Mouse (Mus musculus) ES-Bruce4 (cell line): Measurements from ENCODE around the gene Tomm40l. TPM values are rescaled to one million over a fixed set of nuclear protein-coding genes. Genes with fewer than 3 reads are reported as not detected.

Experiments used
- H3K27ac ChIP-seq: 2 replicates; pipeline ENCODE4 v1.5.1; 2012; ENCODE audit warnings: low read length, inconsistent platforms; ENCODE audit not compliant: insufficient read depth
- H3K27me3 ChIP-seq: 2 replicates; pipeline ENCODE4 v1.6.1; 2012; ENCODE audit warnings: mild to moderate bottlenecking, low read length, inconsistent platforms; ENCODE audit not compliant: control insufficient read depth, poor library complexity, insufficient read depth, severe bottlenecking
- H3K36me3 ChIP-seq: 2 replicates; pipeline ENCODE4 v1.6.1; 2012; ENCODE audit warnings: inconsistent platforms, mild to moderate bottlenecking, low read length, moderate library complexity; ENCODE audit not compliant: control insufficient read depth, poor library complexity, insufficient read depth, severe bottlenecking
- H3K4me1 ChIP-seq: one replicate; pipeline ENCODE4 v1.8.1; 2011; ENCODE audit warnings: low read length; ENCODE audit not compliant: control insufficient read depth, insufficient read depth
- H3K4me3 ChIP-seq: 2 replicates; pipeline ENCODE4 v1.5.1; 2011; ENCODE audit warnings: low read depth, mild to moderate bottlenecking, low read length
- H3K9ac ChIP-seq: 2 replicates; pipeline ENCODE4 v1.6.1; 2012; ENCODE audit warnings: low read depth, mild to moderate bottlenecking, inconsistent platforms; ENCODE audit not compliant: poor library complexity, severe bottlenecking
- H3K9me3 ChIP-seq: replicated peaks from 2 replicates; pipeline ENCODE4 v1.6.1; 2012; ENCODE audit warnings: mild to moderate bottlenecking, low read length, inconsistent platforms; ENCODE audit not compliant: control insufficient read depth, poor library complexity, insufficient read depth, severe bottlenecking
- CTCF ChIP-seq: IDR thresholded peaks from one replicate; pipeline ENCODE4 v1.8.1; 2011; ENCODE audit warnings: low read depth, low read length
- EP300 ChIP-seq: IDR thresholded peaks from 2 replicates; pipeline ENCODE4 v1.6.1; 2011; ENCODE audit warnings: low read depth, low read length; ENCODE audit not compliant: insufficient read depth
- POLR2A ChIP-seq: IDR thresholded peaks from one replicate; pipeline ENCODE4 v1.8.1; 2011; ENCODE audit warnings: low read length; ENCODE audit not compliant: insufficient read depth
- polyA plus RNA-seq: library from polyadenylated mRNA; stranded (reverse); fragments of >200 nt; gene quantifications from 2 replicates; pipeline ENCODE4 v1.2.4, GENCODE M21; 2011; ENCODE audit warnings: low read depth; ENCODE audit not compliant: missing spikeins, insufficient read depth, insufficient read length

The Tomm40l gene
- 18.3 and 25.1 TPM in 2 replicates for polyA plus RNA-seq

DNA sequence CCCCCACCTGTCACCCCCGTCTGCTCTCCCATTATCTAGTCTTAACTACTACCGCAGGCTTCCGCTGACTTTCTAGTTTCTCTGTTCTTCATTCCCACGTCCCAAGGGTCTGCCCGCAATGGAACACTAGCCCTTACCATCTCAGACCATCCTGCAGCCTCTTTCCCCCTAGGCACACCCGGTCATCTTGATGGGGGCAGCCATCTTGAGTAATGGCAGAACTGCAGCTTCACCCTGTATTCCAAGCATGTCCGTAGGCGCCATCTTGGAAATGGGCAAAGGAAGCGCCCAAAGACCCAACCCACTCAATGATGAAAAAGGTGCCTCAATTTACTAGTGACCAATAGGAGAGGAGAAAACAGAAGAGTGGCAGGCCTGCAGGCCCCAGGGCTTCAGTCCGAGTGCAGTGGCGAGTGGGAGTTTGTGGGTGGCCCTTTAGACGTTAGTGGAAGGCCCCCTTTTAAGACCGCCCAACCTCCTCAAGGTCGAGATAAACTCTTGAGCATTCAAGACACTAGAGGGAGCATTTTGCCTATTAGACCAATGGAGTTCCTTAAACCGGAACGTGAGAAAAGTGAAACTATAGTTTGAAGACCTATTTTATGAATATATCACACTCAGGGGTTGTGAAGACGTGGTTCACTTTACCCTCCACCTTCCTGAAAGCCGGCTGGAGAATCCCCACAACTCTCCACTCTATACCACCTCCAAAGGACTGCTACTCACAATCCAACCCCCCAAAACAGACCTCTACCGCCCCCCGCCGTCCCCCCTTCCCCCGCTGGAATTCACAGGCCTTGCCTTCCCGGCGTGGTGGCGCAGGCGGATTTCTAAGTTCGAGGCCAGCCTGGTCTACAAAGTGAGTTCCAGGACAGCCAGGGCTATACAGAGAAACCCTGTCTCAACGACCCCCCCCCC lies at the start of gene Tomm40l:
TSS of gene Tomm40l (minus strand) at position 277 of the 918 bp plus-strand sequence.
- peak within 1 kb of the TSS; percentile 83 for H3K27ac ChIP-seq
- no peaks in the 10 kb centered on the region for H3K9me3 ChIP-seq
- TF ChIP-seq EP300 (peak; percentile 45; the same call in 1 of the 2 replicates), CTCF (no peak), POLR2A (no peak)
- peaks cover 6% of the 10 kb centered on the region for H3K4me1 ChIP-seq
- H3K36me3 ChIP-seq = peaks cover 3% of the 10 kb centered on the region; the same call in 1 of the 2 replicates
- H3K4me3 ChIP-seq = peak within 1 kb of the TSS; percentile 99
- H3K9ac ChIP-seq = peak within 1 kb of the TSS; percentile 80
- H3K27me3 ChIP-seq = no peaks in the 10 kb centered on the region

DNA sequence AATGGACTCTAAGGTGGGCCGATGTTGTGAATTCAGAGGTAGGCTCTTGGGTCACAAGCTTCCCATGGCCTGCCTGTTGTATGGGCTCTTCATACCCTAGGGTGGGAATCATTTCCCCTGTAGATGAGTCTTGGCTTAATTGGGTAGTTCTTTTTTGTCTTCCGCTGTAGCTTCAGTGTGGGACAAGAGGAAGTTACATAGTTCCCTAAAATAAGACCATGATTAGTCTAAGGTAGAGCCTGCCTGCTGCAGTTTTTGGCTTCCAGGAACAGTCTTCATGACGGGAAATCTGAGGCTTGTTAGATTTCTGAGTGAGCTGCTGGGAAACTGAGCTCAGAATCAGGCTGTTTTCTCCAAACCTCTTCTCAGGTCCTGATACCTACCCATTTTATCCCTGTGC lies 49.8 kb upstream of the Tomm40l start:
- Histone ChIP-seq H3K27me3 (no peaks in the 10 kb centered on the region), H3K9me3 (no peaks in the 10 kb centered on the region), H3K4me3 (no peak overlapping the region), H3K4me1 (peaks cover 1% of the 10 kb centered on the region), H3K9ac (no peak overlapping the region), H3K36me3 (peaks cover 34% of the 10 kb centered on the region), H3K27ac (no peak overlapping the region)
- TF ChIP-seq EP300 = no peak
- TF ChIP-seq CTCF = no peak
- TF ChIP-seq POLR2A = no peak

- H3K9me3 ChIP-seq = no peaks in the 10 kb centered on the region
- peaks cover 1% of the 10 kb centered on the region for H3K4me1 ChIP-seq
- H3K4me3 ChIP-seq = no peak overlapping the region
- H3K36me3 ChIP-seq = peaks cover 29% of the 10 kb centered on the region
- no peak overlapping the region for H3K9ac ChIP-seq
- H3K27ac ChIP-seq = no peak overlapping the region
- H3K27me3 ChIP-seq = no peaks in the 10 kb centered on the region
- TF ChIP-seq CTCF (no peak), EP300 (no peak), POLR2A (no peak)
Measured at GRCm38 (mm10) chr1:171271622-171272021, 49.3 kb upstream of the Tomm40l start.

GRCm38 (mm10) chr1:171271196-171271595 lies 48.9 kb upstream of the Tomm40l start:
- Histone ChIP-seq H3K9ac (peak overlapping the region; percentile 54), H3K27ac (no peak overlapping the region)
- TF ChIP-seq CTCF (no peak), EP300 (no peak), POLR2A (no peak)

GRCm38 (mm10) chr1:171270573-171270900 lies 48.2 kb upstream of the Tomm40l start:
- Histone ChIP-seq H3K36me3 (peaks cover 20% of the 10 kb centered on the region), H3K4me1 (peaks cover 1% of the 10 kb centered on the region), H3K4me3 (peak overlapping the region; percentile 85), H3K27me3 (no peaks in the 10 kb centered on the region), H3K9me3 (no peaks in the 10 kb centered on the region), H3K9ac (peak overlapping the region; percentile 54), H3K27ac (peak overlapping the region; percentile 12; the same call in 1 of the 2 replicates)
- TF ChIP-seq POLR2A = no peak
- TF ChIP-seq EP300 = peak; percentile 8; the same call in 1 of the 2 replicates

More at GRCm38 (mm10) chr1:171271196-171271595, 48.9 kb upstream of the Tomm40l start:
- H3K9me3 ChIP-seq = no peaks in the 10 kb centered on the region
- peaks cover 1% of the 10 kb centered on the region for H3K4me1 ChIP-seq
- no peaks in the 10 kb centered on the region for H3K27me3 ChIP-seq
- peak overlapping the region; percentile 85 for H3K4me3 ChIP-seq
- H3K36me3 ChIP-seq = peaks cover 26% of the 10 kb centered on the region
